Mouse (Mus musculus): ENCODE data around the gene Mllt3.

- no peak for TF ChIP-seq CTCF (IDR thresholded peaks at IDR 0.05; ENCODE audit: control insufficient read depth, insufficient read depth, low read length)
- TF ChIP-seq POLR2A (IDR thresholded peaks at IDR 0.05; ENCODE audit: borderline replicate concordance, control insufficient read depth, low read depth, low read length): no peak
Measured at GRCm38 (mm10) chr4:87759110-87759509, 274.1 kb downstream of the Mllt3 start.
